Mouse (Mus musculus) liver, adult 2 months (tissue): ENCODE data around the gene Dalrd3.
A peak's percentile ranks its signal among the peaks of the same experiment; 100 is the strongest.

ENCODE experiments used
- CTCF ChIP-seq: fragments of 200-500 bp; IDR thresholded peaks from 2 replicates; pipeline ENCODE4 v1.5.1; 2011; ENCODE audit warnings: low read depth, low read length, control low read depth
- POLR2A ChIP-seq: fragments of 200-500 bp; IDR thresholded peaks from 2 replicates; pipeline ENCODE4 v1.6.1; 2011; ENCODE audit warnings: low read length, control low read depth; ENCODE audit not compliant: insufficient read depth; ENCODE audit errors: extremely low read depth

DNA sequence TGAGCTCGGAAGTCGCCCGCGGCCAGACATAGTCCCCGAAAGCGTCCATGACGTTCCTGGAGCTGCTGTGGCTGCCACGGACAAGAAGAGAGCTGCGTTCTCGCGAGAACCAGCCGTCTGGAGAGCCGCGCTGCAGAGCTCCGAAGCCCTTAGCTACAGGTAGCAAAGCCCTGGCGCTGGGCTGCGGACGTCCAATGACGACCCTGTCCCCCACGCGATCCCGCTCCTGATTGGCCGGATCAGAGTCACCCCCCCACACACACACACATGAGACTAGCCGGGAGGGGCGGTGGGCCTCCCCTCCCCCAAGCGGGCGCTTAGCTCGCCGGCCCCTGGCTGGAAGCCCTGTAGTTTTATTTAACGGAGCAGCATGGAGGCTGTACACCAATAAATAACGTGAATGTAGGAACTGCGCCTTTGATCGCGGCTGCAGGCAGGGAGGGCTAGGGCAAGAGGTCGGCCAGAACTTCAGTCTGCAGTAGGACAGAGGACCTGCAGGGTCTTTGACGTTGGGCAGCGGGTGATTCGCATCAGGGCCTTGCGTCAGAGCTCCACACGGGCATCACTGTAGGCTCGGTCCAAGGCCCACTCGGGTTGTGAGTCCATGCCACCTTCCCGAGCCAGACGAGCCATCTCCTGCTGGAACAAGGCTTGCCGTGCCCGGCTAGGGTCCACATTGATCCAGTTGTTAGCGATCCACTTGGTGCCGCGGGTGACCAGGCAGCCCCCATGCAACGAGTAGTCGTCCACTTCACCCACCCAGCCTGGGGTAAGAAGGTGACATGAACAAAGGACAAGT is 9.1 kb downstream of the Dalrd3 start, which contains the start of gene Wdr6:
- TF ChIP-seq CTCF, result no peak
- TF ChIP-seq POLR2A, result peak; percentile 56; the same call in 1 of the 2 replicates
